Mouse (Mus musculus) kidney, adult 18-20 months (tissue): ENCODE measurements around the gene Arhgap42.

Experiments
- DNase-seq: peaks from one replicate; pipeline ENCODE4 v3.0.0; 2021

The Arhgap42 gene

DNA sequence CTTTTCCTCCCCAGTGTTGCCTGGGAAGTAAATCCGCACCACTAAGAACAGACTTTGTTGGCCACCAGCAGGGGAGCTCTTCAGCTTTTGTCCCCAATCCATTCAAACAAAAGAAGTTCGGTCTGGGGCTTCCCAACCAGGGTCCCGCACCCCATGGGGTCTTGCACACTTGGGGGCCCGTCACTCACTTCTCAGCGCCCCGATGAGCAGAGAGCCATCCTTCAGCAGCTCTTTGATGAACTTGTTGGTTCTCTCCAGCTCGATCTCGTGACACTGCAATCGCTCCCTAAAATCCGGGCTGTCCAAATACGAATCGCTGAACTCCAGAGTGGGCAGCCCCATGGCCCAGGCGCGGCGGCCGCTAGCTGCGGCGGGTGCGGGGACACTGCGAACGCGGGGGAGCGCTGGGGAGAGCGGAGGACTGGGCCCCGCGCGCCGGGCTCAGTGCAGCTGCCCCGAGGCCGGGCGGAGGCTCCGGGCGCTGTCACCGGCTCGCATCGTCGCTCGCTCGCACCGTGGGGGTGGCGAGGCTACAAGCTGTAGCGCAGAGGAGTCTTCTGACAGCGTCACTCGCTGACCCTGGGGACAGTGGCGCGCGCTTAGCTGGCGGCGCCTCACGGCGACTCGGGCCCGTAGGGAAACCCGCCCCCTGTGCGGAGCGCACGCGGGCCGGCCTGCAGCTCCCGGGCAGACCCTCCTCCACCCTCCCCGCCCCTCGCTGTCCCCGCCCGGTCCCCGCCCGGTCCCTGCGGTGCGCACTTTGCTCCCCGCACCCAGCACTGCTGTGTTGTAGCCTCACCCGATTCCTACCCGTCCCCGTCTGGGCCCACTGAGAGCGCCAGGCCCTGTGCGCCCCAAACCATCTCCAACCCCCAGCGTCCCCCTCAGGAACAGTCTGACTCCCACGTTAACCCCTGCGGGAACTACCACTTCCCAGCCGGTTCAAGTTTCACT is at the start of gene Arhgap42:
Arhgap42 (minus strand) TSS at position 664 of the 954 bp plus-strand sequence.
- peak; percentile 75 for DNase-seq

- no peak for DNase-seq
These were observed 49.2 kb upstream of the Arhgap42 start for GRCm38 (mm10) chr9:9288140-9288539.

DNA sequence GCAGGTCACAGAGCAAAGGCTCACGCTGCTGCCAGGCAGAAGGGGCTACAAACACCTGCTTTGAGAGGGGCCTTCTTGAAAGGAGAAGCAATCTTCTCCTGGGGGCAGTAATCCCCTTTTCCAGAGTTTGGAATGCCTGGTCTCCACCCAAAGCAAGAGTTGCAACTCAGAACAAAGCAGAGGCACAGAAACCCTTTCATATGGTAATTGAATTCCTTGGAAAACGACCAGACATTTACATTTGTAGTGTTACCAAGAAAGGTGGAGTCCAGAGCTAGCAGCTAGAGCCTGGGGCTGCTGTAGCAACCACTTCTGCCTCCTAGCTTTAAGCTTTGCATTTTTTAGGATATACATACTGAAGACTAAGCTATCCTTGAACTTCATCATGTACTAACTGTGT is 30.4 kb upstream of the Arhgap42 start:
- no peak for DNase-seq

DNA sequence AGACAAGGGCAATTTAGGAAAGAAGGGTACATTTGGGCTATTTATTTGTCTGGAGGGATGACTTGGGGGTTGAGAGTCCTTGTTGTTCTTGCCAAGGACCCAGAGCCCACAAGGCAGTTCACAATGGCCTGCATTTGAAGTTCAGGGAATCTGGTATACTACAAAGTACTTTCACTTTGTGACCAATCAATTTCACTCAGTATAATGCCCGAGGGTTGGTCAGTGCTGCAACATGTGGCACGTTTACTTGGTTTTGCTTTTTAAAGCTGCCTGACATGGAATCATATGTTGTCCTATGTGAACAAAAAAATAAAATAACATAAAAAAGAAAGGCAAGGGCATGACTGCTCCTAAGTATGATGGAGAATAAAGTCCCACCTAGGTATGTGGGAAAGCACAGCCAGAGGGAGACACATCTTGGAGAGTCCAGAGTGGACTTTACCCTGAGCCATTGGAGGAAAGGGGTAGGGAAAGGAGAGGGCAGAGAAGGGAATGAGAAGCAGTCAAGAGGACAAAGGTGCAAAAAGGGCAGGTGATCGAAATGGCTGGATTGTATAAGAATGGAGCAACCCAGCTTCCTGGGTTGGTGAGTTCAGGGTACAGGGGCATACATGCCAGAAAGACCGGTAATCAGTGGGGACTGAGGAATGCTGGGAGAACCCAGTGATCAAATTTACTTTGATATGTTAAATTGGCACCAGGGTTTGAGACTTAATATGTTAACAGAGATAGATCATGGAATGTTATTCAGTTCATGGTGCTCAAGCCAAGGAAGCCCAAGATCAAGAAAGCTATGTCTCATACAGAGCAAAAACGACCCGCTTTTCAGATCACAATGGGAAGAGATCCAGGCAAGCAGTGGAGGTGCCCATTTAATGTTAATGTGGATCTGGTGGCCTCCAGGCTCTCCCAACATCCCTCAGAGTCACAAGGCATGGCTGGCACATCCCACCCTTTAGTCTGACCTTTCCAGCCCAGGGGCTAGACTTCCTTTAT is 29.0 kb upstream of the Arhgap42 start:
- DNase-seq = no peak

- no peak for DNase-seq
These were observed 24.6 kb upstream of the Arhgap42 start for GRCm38 (mm10) chr9:9263543-9263942.

DNA sequence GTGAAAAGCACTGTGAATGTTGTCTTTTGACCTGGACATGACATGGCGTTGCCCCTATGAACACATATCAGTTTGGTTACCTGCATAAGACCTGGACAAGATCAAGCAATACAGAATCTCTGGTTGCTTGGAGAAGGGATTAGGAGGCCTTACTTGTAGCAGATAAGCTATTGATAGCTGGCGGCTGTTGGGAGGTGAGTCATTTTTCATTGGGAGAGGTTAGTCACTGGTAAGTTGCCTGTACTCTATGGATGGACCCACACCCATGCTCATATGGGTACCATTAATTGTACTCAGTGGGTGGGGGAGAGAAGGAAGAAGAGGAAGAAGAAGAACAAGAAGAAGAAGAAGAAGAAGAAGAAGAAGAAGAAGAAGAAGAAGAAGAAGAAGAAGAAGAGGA is 23.6 kb upstream of the Arhgap42 start:
- no peak for DNase-seq

GRCm38 (mm10) chr9:9254764-9255163 is 15.9 kb upstream of the Arhgap42 start:
- no peak for DNase-seq

DNA sequence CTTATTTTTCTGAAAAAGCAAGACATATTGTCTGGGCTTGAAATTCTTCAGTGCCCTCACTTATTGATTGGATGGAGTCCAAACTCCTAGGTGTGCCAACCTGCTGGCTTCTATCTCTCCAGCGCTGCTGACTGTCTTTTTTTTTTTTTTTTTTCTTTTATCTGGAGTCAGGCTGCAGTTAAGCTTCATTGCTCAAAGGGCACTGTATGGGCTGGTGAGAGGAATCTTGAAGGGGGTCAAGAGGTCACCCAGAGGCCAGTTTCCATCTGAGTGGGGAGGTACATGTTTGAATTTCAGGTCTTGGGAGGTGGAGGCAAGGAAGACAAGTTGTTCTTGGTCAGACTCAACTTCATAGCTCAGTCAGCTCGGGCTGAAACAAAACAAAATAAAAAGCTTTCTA is 9.6 kb upstream of the Arhgap42 start:
- DNase-seq = no peak

DNA sequence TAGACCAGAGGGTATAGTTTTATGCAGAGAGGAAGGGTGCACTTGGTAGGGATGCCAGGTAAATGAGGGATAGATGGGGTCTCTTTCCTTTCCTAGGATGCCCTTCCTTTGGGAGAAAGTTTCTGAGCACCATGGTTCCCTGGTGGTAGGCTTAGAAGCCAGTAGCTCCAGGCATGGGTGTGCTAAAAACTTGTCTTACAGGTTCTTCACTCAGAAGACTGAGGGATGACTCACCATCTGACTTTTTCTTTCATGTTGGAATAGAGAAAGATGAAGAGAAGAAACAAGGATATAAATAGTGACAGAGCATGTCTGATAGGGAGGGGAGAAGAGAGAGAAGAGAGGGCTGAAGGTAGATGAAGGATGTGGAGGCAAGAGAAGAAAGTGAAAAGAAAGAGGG is 7.1 kb upstream of the Arhgap42 start:
- DNase-seq = no peak

GRCm38 (mm10) chr9:9243834-9244233 is 4.9 kb upstream of the Arhgap42 start:
- DNase-seq = no peak

- no peak for DNase-seq
These were observed 2.4 kb upstream of the Arhgap42 start for GRCm38 (mm10) chr9:9241202-9241795.

- DNase-seq = no peak
These were observed 1.4 kb downstream of the Arhgap42 start for GRCm38 (mm10) chr9:9237511-9237910.

- DNase-seq = no peak
These were observed 9.2 kb downstream of the Arhgap42 start for GRCm38 (mm10) chr9:9229662-9230061.

GRCm38 (mm10) chr9:9224837-9225236 is 14.1 kb downstream of the Arhgap42 start:
- DNase-seq = no peak

- no peak for DNase-seq
These were observed 15.5 kb downstream of the Arhgap42 start for GRCm38 (mm10) chr9:9223384-9223783.

- DNase-seq = peak; percentile 56
These were observed 16.9 kb downstream of the Arhgap42 start for GRCm38 (mm10) chr9:9221950-9222486.

DNA sequence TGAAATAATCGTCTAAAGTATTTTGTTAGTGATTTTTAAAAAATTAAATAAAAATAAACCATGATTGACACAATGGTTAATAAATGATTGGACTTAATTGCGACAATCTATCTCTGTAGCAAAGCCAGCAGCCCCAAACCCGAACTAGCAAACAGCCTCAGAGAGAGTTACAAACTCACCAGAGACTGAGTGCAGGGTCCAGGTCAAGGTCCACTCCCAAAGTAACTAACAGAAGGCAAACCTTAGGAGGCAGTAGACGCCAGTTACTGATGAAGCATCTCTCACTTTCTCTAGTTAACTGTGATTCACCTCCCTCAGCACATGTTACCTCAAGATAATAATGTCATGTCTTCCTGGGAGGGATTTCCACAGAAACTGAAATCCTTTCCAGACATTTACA is 17.7 kb downstream of the Arhgap42 start:
- DNase-seq = peak; percentile 65

DNA sequence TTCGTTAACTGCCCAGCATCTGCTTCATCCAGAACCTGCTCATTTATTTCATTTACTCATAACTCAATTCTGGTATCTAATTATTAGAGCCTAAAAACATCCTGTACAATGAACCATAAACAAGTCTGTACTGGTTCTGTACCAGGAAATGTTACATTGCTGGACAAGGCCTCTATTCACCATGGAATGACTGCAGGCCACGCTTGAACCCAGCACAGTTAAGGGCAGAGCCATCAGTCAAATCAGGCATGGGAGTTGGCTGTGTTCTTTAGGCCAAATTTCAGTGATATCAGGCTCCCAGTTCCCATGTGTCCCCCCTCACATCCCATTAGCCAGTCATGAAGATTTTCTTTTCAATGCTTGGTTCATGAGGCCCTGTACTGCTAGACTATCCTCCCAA is 20.6 kb downstream of the Arhgap42 start:
- no peak for DNase-seq

GRCm38 (mm10) chr9:9214849-9215248 is 24.1 kb downstream of the Arhgap42 start:
- no peak for DNase-seq

DNA sequence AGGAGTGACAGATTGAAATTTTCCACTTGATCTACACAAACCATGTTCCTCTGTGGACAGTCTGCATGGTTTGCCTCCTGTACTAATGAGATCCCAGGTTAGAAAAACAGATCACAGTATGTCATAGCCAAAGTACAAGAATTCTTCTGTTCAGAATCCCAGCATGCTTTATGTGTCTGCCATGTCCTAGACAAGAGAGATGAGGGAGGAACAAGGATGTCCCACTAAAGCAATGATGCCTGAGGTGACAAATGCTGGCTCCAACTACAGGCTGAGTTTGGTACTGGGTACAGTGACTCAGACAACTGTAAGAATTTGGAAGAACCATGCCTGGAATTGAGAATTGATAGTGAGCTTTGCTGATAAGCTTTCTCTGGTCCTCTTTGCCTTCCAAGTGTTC is 24.6 kb downstream of the Arhgap42 start:
- no peak for DNase-seq

- DNase-seq = no peak
These were observed 27.4 kb downstream of the Arhgap42 start for GRCm38 (mm10) chr9:9211411-9212087.

- no peak for DNase-seq
These were observed 28.4 kb downstream of the Arhgap42 start for GRCm38 (mm10) chr9:9210464-9210863.
